Mouse (Mus musculus) MEL (cell line): ENCODE results near the gene Cd99l2. TPM values are rescaled to one million over a fixed set of nuclear protein-coding genes. Genes with fewer than 3 reads are reported as not detected.

ENCODE experiments used
- DNase-seq: peaks from one replicate; pipeline ENCODE4 v3.0.0; 2011; ENCODE audit warnings: low read depth, low spot score
- H3K27ac ChIP-seq: 2 replicates; pipeline ENCODE4 v1.5.1; 2012; ENCODE audit warnings: low read depth, mild to moderate bottlenecking, control low read depth, low read length, moderate library complexity; ENCODE audit not compliant: control insufficient read depth
- H3K27me3 ChIP-seq, 2 experiments: fragments of 150-350 bp in 1 of 2; sonication (generic) in 1 of 2; 2 replicates each; pipeline ENCODE4 v1.6.1; 2012; ENCODE audit warnings: low read length in 2 of 2, mild to moderate bottlenecking in 2 of 2, improper control_type of control experiment in 1 of 2, moderate library complexity in 1 of 2; ENCODE audit not compliant: insufficient read depth in 2 of 2, control insufficient read depth in 1 of 2
- H3K36me3 ChIP-seq, 2 experiments: 2 replicates each; pipeline ENCODE4 v1.6.1; 2012 to 2014; ENCODE audit warnings: low read length in 2 of 2, improper control_type of control experiment in 1 of 2, inconsistent platforms in 1 of 2, mild to moderate bottlenecking in 1 of 2; ENCODE audit not compliant: insufficient read depth in 2 of 2, control insufficient read depth in 1 of 2
- H3K4me1 ChIP-seq, 2 experiments: fragments of 150-350 bp in 1 of 2; sonication (generic) in 1 of 2; 2 replicates each; pipeline ENCODE4 v1.6.1; 2012; ENCODE audit warnings: low read length in 2 of 2, improper control_type of control experiment in 1 of 2, mild to moderate bottlenecking in 1 of 2; ENCODE audit not compliant: insufficient read depth in 2 of 2, control insufficient read depth in 1 of 2
- H3K4me3 ChIP-seq, 2 experiments: fragments of 150-350 bp in 1 of 2; sonication (generic) in 1 of 2; 2 replicates each; pipeline ENCODE4 v1.5.1; 2012; ENCODE audit warnings: low read depth in 2 of 2, low read length in 2 of 2, mild to moderate bottlenecking in 2 of 2, moderate library complexity in 2 of 2, control low read depth in 1 of 2, improper control_type of control experiment in 1 of 2; ENCODE audit not compliant: control insufficient read depth in 1 of 2, insufficient read depth in 1 of 2
- H3K79me2 ChIP-seq: 2 replicates; pipeline ENCODE4 v1.6.1; 2012; ENCODE audit warnings: mild to moderate bottlenecking, low read length, moderate library complexity; ENCODE audit not compliant: control insufficient read depth, poor library complexity, insufficient read depth
- H3K9ac ChIP-seq: 2 replicates; pipeline ENCODE4 v1.6.1; 2012; ENCODE audit warnings: low read depth, mild to moderate bottlenecking, control low read depth, low read length, moderate library complexity; ENCODE audit not compliant: control insufficient read depth, poor library complexity, severe bottlenecking
- H3K9me3 ChIP-seq: fragments of 150-350 bp; sonication (generic); replicated peaks from 2 replicates; pipeline ENCODE4 v1.6.1; 2012; ENCODE audit warnings: mild to moderate bottlenecking, low read length, improper control_type of control experiment, moderate library complexity; ENCODE audit not compliant: insufficient read depth
- BHLHE40 ChIP-seq: IDR thresholded peaks from 2 replicates; pipeline ENCODE4 v1.6.1; 2012; ENCODE audit warnings: low read depth, mild to moderate bottlenecking, inconsistent platforms, low read length, improper control_type of control experiment, borderline replicate concordance
- CTCF ChIP-seq, 3 experiments: IDR thresholded peaks in 2 of 3; conservative IDR thresholded peaks in 1 of 3; 2 replicates each; pipeline ENCODE4 v1.5.1; 2011 to 2012; ENCODE audit warnings: low read length in 3 of 3, low read depth in 2 of 3, mild to moderate bottlenecking in 2 of 3, improper control_type of control experiment in 1 of 3, inconsistent platforms in 1 of 3, mixed read lengths in 1 of 3, moderate library complexity in 1 of 3; ENCODE audit not compliant: control insufficient read depth in 1 of 3, insufficient read depth in 1 of 3, poor library complexity in 1 of 3, severe bottlenecking in 1 of 3
- E2F4 ChIP-seq: IDR thresholded peaks from 2 replicates; pipeline ENCODE4 v1.6.1; 2011; ENCODE audit warnings: low read depth, low read length, improper control_type of control experiment, borderline replicate concordance
- EP300 ChIP-seq, 2 experiments: IDR thresholded peaks; 2 replicates each; pipeline ENCODE4 v1.6.1; 2011; ENCODE audit warnings: improper control_type of control experiment in 2 of 2, low read length in 2 of 2, low read depth in 1 of 2, mild to moderate bottlenecking in 1 of 2
- ETS1 ChIP-seq: IDR thresholded peaks from 2 replicates; pipeline ENCODE4 v1.6.1; 2012; ENCODE audit warnings: low read depth, mild to moderate bottlenecking, inconsistent platforms, low read length, improper control_type of control experiment, moderate library complexity
- GABPA ChIP-seq: IDR thresholded peaks from 2 replicates; pipeline ENCODE4 v1.6.1; 2012; ENCODE audit warnings: low read depth, mild to moderate bottlenecking, inconsistent platforms, low read length, improper control_type of control experiment, moderate library complexity
- HCFC1 ChIP-seq: IDR thresholded peaks from 2 replicates; pipeline ENCODE4 v1.6.1; 2012; ENCODE audit warnings: low read depth, mild to moderate bottlenecking, inconsistent platforms, low read length, improper control_type of control experiment, moderate library complexity
- JUND ChIP-seq: IDR thresholded peaks from 2 replicates; pipeline ENCODE4 v1.6.1; 2011; ENCODE audit warnings: low read depth, mild to moderate bottlenecking, improper control_type of control experiment, low read length
- KAT2A ChIP-seq: conservative IDR thresholded peaks from 2 replicates; pipeline ENCODE4 v1.6.1; 2012; ENCODE audit warnings: low read depth, low read length, improper control_type of control experiment, inconsistent platforms
- MAX ChIP-seq: IDR thresholded peaks from 2 replicates; pipeline ENCODE4 v1.6.1; 2011; ENCODE audit warnings: low read length, improper control_type of control experiment
- MAZ ChIP-seq: IDR thresholded peaks from 2 replicates; pipeline ENCODE4 v1.6.1; 2012; ENCODE audit warnings: low read depth, mild to moderate bottlenecking, inconsistent platforms, low read length, improper control_type of control experiment
- MEF2A ChIP-seq: IDR thresholded peaks from 2 replicates; pipeline ENCODE4 v1.6.1; 2014; ENCODE audit warnings: low read depth, mild to moderate bottlenecking, inconsistent platforms, low read length, improper control_type of control experiment; ENCODE audit not compliant: poor library complexity, insufficient replicate concordance, severe bottlenecking; ENCODE audit errors: extremely low read depth
- MXI1 ChIP-seq: IDR thresholded peaks from 2 replicates; pipeline ENCODE4 v1.6.1; 2011; ENCODE audit warnings: mild to moderate bottlenecking, low read depth, low read length, improper control_type of control experiment
- MYB ChIP-seq: IDR thresholded peaks from 2 replicates; pipeline ENCODE4 v1.6.1; 2011; ENCODE audit warnings: mild to moderate bottlenecking, low read depth, low read length, improper control_type of control experiment
- MYC ChIP-seq: IDR thresholded peaks from 2 replicates; pipeline ENCODE4 v1.6.1; 2011; ENCODE audit warnings: low read depth, mild to moderate bottlenecking, low read length, improper control_type of control experiment, moderate library complexity
- NELFE ChIP-seq: IDR thresholded peaks from 2 replicates; pipeline ENCODE4 v1.6.1; 2011; ENCODE audit warnings: low read depth, low read length, improper control_type of control experiment
- POLR2A ChIP-seq, 2 experiments: IDR thresholded peaks; 2 replicates each; pipeline ENCODE4 v1.6.1; 2011 to 2012; ENCODE audit warnings: low read length in 2 of 2, mild to moderate bottlenecking in 2 of 2, control low read depth in 1 of 2, improper control_type of control experiment in 1 of 2, low read depth in 1 of 2, moderate library complexity in 1 of 2; ENCODE audit not compliant: control insufficient read depth in 1 of 2, insufficient read depth in 1 of 2, poor library complexity in 1 of 2
- RAD21 ChIP-seq: IDR thresholded peaks from 2 replicates; pipeline ENCODE4 v1.6.1; 2011; ENCODE audit warnings: mild to moderate bottlenecking, low read depth, low read length, improper control_type of control experiment
- RCOR1 ChIP-seq: IDR thresholded peaks from 2 replicates; pipeline ENCODE4 v1.6.1; 2012; ENCODE audit warnings: low read depth, mild to moderate bottlenecking, inconsistent platforms, low read length, improper control_type of control experiment
- SIN3A ChIP-seq: IDR thresholded peaks from 2 replicates; pipeline ENCODE4 v1.6.1; 2012; ENCODE audit warnings: low read length, improper control_type of control experiment, inconsistent platforms
- SMC3 ChIP-seq: IDR thresholded peaks from 2 replicates; pipeline ENCODE4 v1.6.1; 2011; ENCODE audit warnings: low read depth, low read length, improper control_type of control experiment
- TAL1 ChIP-seq: IDR thresholded peaks from 2 replicates; pipeline ENCODE4 v1.6.1; 2012; ENCODE audit warnings: mild to moderate bottlenecking, inconsistent platforms, low read length, moderate library complexity, mixed read lengths
- TCF12 ChIP-seq: IDR thresholded peaks from 2 replicates; pipeline ENCODE4 v1.6.1; 2014; ENCODE audit warnings: low read depth, mild to moderate bottlenecking, inconsistent platforms, low read length, improper control_type of control experiment, moderate library complexity
- USF1 ChIP-seq: IDR thresholded peaks from 2 replicates; pipeline ENCODE4 v1.6.1; 2014; ENCODE audit warnings: low read depth, mild to moderate bottlenecking, inconsistent platforms, low read length, improper control_type of control experiment, moderate library complexity
- ZC3H11A ChIP-seq: IDR thresholded peaks from 2 replicates; pipeline ENCODE4 v1.6.1; 2012; ENCODE audit warnings: low read depth, mild to moderate bottlenecking, inconsistent platforms, low read length, improper control_type of control experiment
- polyA plus RNA-seq, 2 experiments: library from polyadenylated mRNA; stranded (reverse) in 1 of 2; unstranded in 1 of 2; fragments of >175 nt in 1 of 2; fragments of >200 nt in 1 of 2; gene quantifications; 2 replicates each; pipeline versions ENCODE4 v1.2.1 to v1.2.4; 2012; ENCODE audit warnings: low replicate concordance in 2 of 2, low read depth in 1 of 2; ENCODE audit not compliant: insufficient read length in 2 of 2, insufficient read depth in 1 of 2, missing spikeins in 1 of 2
- total RNA-seq: library from RNA; depleted of rRNA; stranded (reverse); fragments of 300-350 nt; gene quantifications from 2 replicates; pipeline ENCODE4 v1.2.3, GENCODE M21; 2012; rRNA removed

The Cd99l2 gene
- 7.7 and 7.9 TPM in 2 replicates for total RNA-seq
- polyA plus RNA-seq = 10 to 100 TPM in 1 of 2 experiments, not detected in 1; 12.0 TPM

- Histone ChIP-seq H3K9ac (peak within 1 kb of the TSS; percentile 98), H3K9me3 (no peaks in the 10 kb centered on the region), H3K27ac (peak within 1 kb of the TSS; percentile 63), H3K79me2 (no peaks in the 10 kb centered on the region; the same call in 1 of the 2 replicates), H3K27me3 (no peaks in the 10 kb centered on the region), H3K4me3 (peak within 1 kb of the TSS; percentile 84 to 95), H3K36me3 (peaks cover 0 to 4% of the 10 kb centered on the region in 2 experiments; a peak in 2 of 4 replicates), H3K4me1 (peaks cover 0 to 4% of the 10 kb centered on the region in 2 experiments; a peak in 1 of 4 replicates)
- TF ChIP-seq MYB (no peak), TAL1 (no peak), BHLHE40 (peak; percentile 88), ETS1 (peak; percentile 43; the same call in 1 of the 2 replicates), GABPA (no peak), MAX (no peak), MXI1 (no peak), RAD21 (no peak), CTCF (IDR thresholded peaks at IDR 0.05 in 2 of 3, conservative IDR thresholded peaks at IDR 0.05 in 1 of 3; ENCODE audit: control insufficient read depth in 1 of 3, insufficient read depth in 1 of 3, low read depth in 2 of 3, low read length in 3 of 3, poor library complexity in 1 of 3, severe bottlenecking in 1 of 3) (no peak), SIN3A (0 out of 2 replicates have a peak, but pooled peaks have one; percentile 21), POLR2A (IDR thresholded peaks at IDR 0.05; ENCODE audit: control insufficient read depth in 1 of 2, insufficient read depth in 1 of 2, low read depth in 1 of 2, low read length in 2 of 2, poor library complexity in 1 of 2) (0 out of 4 replicates have a peak, but pooled peaks of 1 of the 2 experiments have one; percentile 10), KAT2A (no peak), MAZ (0 out of 2 replicates have a peak, but pooled peaks have one; percentile 48), EP300 (IDR thresholded peaks at IDR 0.05; ENCODE audit: low read depth in 1 of 2, low read length in 2 of 2) (peak in 1 of 2 experiments; percentile 3; a peak in 1 of 4 replicates)
- peak; percentile 88 for DNase-seq
These were observed at the start of gene Cd99l2 for GRCm38 (mm10) chrX:71492634-71493278. Cd99l2 (minus strand) TSS chrX:71492849.

DNA sequence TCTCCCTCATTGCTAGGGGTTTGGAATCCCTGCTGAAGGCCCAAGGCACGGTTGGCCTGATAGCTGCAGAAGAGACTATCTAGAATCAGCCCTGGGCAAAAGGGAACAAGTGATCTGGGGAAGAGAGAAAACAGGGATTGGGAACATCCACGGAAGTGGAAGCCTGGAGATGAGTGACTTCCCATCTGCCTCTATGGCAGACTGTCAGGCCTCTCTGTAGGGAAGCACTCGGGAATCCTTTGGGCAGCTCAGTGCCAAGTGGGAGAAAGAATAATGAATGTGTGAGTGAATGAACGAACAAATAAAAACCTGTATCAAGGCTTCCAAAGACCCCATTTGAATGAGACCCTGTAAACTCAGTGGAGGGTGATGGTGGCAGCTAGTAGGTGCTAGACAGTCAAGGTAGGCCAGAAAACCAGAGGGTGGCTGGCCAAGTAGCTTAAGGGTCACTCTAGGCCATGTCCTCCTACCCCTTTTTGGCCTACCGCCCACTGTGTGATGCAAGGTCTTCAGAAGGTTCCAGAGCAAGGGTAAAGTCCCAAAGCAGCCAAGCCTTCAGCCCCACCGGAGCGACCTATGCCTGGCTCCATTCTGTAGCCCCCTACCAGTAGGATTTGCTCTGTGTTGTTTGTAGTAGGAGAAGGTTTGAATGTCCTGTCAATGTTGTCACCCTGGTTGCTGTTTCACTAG is 48.3 kb upstream of the Cd99l2 start:
- Histone ChIP-seq H3K27me3 (no peaks in the 10 kb centered on the region), H3K9ac (no peak overlapping the region), H3K4me3 (no peak overlapping the region), H3K36me3 (peaks cover 0 to 31% of the 10 kb centered on the region in 2 experiments; a peak in 2 of 4 replicates), H3K4me1 (peaks cover 14 to 41% of the 10 kb centered on the region in 2 experiments), H3K9me3 (no peaks in the 10 kb centered on the region), H3K27ac (peak overlapping the region; percentile 58; the same call in 1 of the 2 replicates), H3K79me2 (no peaks in the 10 kb centered on the region)
- no peak for TF ChIP-seq EP300 (IDR thresholded peaks at IDR 0.05; ENCODE audit: low read depth in 1 of 2, low read length in 2 of 2)
- no peak for TF ChIP-seq RCOR1
- no peak for TF ChIP-seq USF1
- TF ChIP-seq TAL1 = no peak
- no peak for TF ChIP-seq MEF2A
- TF ChIP-seq JUND = no peak
- TF ChIP-seq MXI1 = no peak
- TF ChIP-seq NELFE = no peak
- TF ChIP-seq ZC3H11A = no peak
- no peak for TF ChIP-seq TCF12
- TF ChIP-seq MYC = no peak
- TF ChIP-seq E2F4 = no peak
- TF ChIP-seq GABPA = no peak
- no peak for TF ChIP-seq HCFC1
- TF ChIP-seq SMC3 = no peak
- no peak for DNase-seq
